Mouse (Mus musculus): ENCODE measurements at regions not wholly inside any gene's neighbourhood (a gene's known extent, or its start where the extent isn't known, plus 50 kb on each side); places are given as distances from the start of the nearest gene placed in this dataset.

DNA sequence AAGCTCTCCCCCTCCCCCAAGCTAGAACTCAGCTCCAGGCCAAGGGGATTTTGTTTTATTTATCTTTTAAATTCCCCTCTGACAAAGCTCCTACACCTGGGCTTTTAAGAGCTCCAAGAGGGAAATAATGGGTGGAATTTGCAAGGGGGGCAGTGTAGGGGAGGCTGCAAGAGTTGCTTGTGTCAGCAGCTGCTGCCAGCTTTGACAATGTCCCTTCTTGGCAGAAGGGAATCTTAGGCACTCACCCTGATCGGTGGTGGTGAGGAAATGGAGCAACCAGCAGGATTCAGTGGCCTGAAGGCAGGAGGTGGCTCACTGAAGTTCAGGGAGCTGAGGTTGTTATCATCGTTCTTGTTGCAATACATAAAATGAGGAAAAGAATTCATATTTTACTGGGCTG is 72.8 kb upstream of the Tnp1 start:
- Histone ChIP-seq H3K4me2 (ENCODE audit: low read length) (no peak overlapping the region), H3K27ac (no peak overlapping the region), H3K27me3 (ENCODE audit: insufficient read depth, low read length) (no peaks in the 10 kb centered on the region), H3K9me3 (replicated peaks; ENCODE audit: low read length) (no peaks in the 10 kb centered on the region), H3K4me3 (replicated peaks; ENCODE audit: low read depth, low read length) (no peak overlapping the region), H3K4me1 (replicated peaks; ENCODE audit: insufficient read depth, low read length) (no peaks in the 10 kb centered on the region), H3K36me3 (ENCODE audit: insufficient read depth, low read length) (no peaks in the 10 kb centered on the region), H3K9ac (ENCODE audit: low read depth, low read length) (no peak overlapping the region)
- TF ChIP-seq CTCF (IDR thresholded peaks at IDR 0.05; ENCODE audit: low read depth) = no peak
- no peak for DNase-seq (ENCODE audit: low spot score)
- 48% methylated on average over 2 of the region's 2 CpGs for WGBS
- ATAC-seq (replicated peaks; ENCODE audit: low FRiP score, low read depth) = no peak

- Histone ChIP-seq H3K4me2 (ENCODE audit: low read length) (no peak overlapping the region), H3K4me3 (replicated peaks; ENCODE audit: low read depth, low read length) (no peak overlapping the region), H3K27me3 (ENCODE audit: insufficient read depth, low read length) (no peaks in the 10 kb centered on the region), H3K27ac (no peak overlapping the region), H3K9me3 (replicated peaks; ENCODE audit: low read length) (no peaks in the 10 kb centered on the region), H3K9ac (ENCODE audit: low read depth, low read length) (no peak overlapping the region), H3K36me3 (ENCODE audit: insufficient read depth, low read length) (no peaks in the 10 kb centered on the region), H3K4me1 (replicated peaks; ENCODE audit: insufficient read depth, low read length) (no peaks in the 10 kb centered on the region)
- DNase-seq (ENCODE audit: low spot score) (no peak), ATAC-seq (replicated peaks; ENCODE audit: low FRiP score, low read depth) (no peak)
- WGBS = 36% methylated on average over 2 of the region's 2 CpGs
- no peak for TF ChIP-seq CTCF (IDR thresholded peaks at IDR 0.05; ENCODE audit: low read depth)
Observed at GRCm38 (mm10) chr1:73084946-73085345, 69.2 kb upstream of the Tnp1 start.

- Histone ChIP-seq H3K36me3 (ENCODE audit: insufficient read depth, low read length) (no peaks in the 10 kb centered on the region), H3K4me1 (replicated peaks; ENCODE audit: insufficient read depth, low read length) (no peaks in the 10 kb centered on the region), H3K4me2 (ENCODE audit: low read length) (no peak overlapping the region), H3K4me3 (replicated peaks; ENCODE audit: low read depth, low read length) (no peak overlapping the region), H3K9ac (ENCODE audit: low read depth, low read length) (no peak overlapping the region), H3K27ac (no peak overlapping the region), H3K9me3 (replicated peaks; ENCODE audit: low read length) (no peaks in the 10 kb centered on the region), H3K27me3 (ENCODE audit: insufficient read depth, low read length) (no peaks in the 10 kb centered on the region)
- no peak for DNase-seq (ENCODE audit: low spot score)
- WGBS = 86% methylated on average over 3 of the region's 3 CpGs
- no peak for TF ChIP-seq CTCF (IDR thresholded peaks at IDR 0.05; ENCODE audit: low read depth)
- ATAC-seq (replicated peaks; ENCODE audit: low FRiP score, low read depth) = no peak
Observed at GRCm38 (mm10) chr1:73083396-73083795, 67.7 kb upstream of the Tnp1 start.

- H3K4me3 ChIP-seq (replicated peaks; ENCODE audit: low read depth, low read length) = no peak overlapping the region
- no peaks in the 10 kb centered on the region for H3K9me3 ChIP-seq (replicated peaks; ENCODE audit: low read length)
- no peak overlapping the region for H3K4me2 ChIP-seq (ENCODE audit: low read length)
- H3K27ac ChIP-seq = no peak overlapping the region
- DNase-seq (ENCODE audit: low spot score) = no peak
- ATAC-seq (replicated peaks; ENCODE audit: low FRiP score, low read depth) = no peak
- no peaks in the 10 kb centered on the region for H3K27me3 ChIP-seq (ENCODE audit: insufficient read depth, low read length)
- no peaks in the 10 kb centered on the region for H3K4me1 ChIP-seq (replicated peaks; ENCODE audit: insufficient read depth, low read length)
- no peak for TF ChIP-seq CTCF (IDR thresholded peaks at IDR 0.05; ENCODE audit: low read depth)
- no peaks in the 10 kb centered on the region for H3K36me3 ChIP-seq (ENCODE audit: insufficient read depth, low read length)
- no peak overlapping the region for H3K9ac ChIP-seq (ENCODE audit: low read depth, low read length)
- WGBS = 72% methylated on average over 2 of the region's 2 CpGs
Observed at GRCm38 (mm10) chr1:73079518-73079917, 63.8 kb upstream of the Tnp1 start.

- Histone ChIP-seq H3K27me3 (ENCODE audit: insufficient read depth, low read length) (no peaks in the 10 kb centered on the region), H3K9me3 (replicated peaks; ENCODE audit: low read length) (no peaks in the 10 kb centered on the region), H3K36me3 (ENCODE audit: insufficient read depth, low read length) (no peaks in the 10 kb centered on the region), H3K4me1 (replicated peaks; ENCODE audit: insufficient read depth, low read length) (no peaks in the 10 kb centered on the region), H3K4me3 (replicated peaks; ENCODE audit: low read depth, low read length) (no peak overlapping the region), H3K9ac (ENCODE audit: low read depth, low read length) (no peak overlapping the region), H3K4me2 (ENCODE audit: low read length) (no peak overlapping the region), H3K27ac (no peak overlapping the region)
- DNase-seq (ENCODE audit: low spot score) (no peak), ATAC-seq (replicated peaks; ENCODE audit: low FRiP score, low read depth) (no peak)
- TF ChIP-seq CTCF (IDR thresholded peaks at IDR 0.05; ENCODE audit: low read depth) = no peak
- WGBS = 91% methylated on average over 4 of the region's 4 CpGs
Observed at GRCm38 (mm10) chr1:73077156-73077555, 61.4 kb upstream of the Tnp1 start.

DNA sequence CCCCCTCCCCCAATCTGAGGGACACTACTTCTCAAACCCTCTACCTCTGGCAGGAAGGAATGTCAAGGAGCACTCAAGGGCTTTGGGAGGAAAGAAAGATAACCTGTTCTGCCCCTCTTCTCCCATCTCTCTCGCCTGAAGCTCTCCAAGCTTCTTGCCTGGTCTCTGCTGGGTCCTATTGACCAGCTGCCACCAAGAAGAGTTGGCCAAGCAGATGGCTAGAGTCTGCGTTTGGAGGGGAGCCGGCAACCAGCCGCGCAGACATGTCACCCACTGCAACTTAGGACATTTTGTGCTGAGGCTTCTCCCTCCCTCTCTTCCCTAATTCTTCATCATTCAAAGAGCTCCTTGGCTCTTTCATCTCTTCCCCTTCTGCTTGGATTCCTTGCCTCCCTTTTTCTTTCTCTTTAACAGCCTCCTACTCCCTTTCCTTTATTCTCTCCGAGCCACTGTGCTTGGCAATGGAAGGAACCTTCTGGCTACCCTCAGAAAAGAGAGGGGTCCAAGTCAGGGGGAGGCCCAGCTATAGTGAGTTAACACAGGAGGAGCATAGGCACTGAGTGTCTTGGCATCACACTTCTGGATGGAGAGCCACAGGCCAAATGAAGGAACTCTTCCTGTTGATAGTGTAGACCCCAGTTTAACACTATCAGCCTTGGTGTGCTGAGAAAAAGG is 60.1 kb upstream of the Tnp1 start:
- DNase-seq (ENCODE audit: low spot score) (no peak), ATAC-seq (replicated peaks; ENCODE audit: low FRiP score, low read depth) (no peak)
- H3K4me3 ChIP-seq (replicated peaks; ENCODE audit: low read depth, low read length) = no peak overlapping the region
- H3K9ac ChIP-seq (ENCODE audit: low read depth, low read length) = no peak overlapping the region
- no peak overlapping the region for H3K27ac ChIP-seq
- H3K36me3 ChIP-seq (ENCODE audit: insufficient read depth, low read length) = no peaks in the 10 kb centered on the region
- WGBS = 89% methylated on average over 6 of the region's 6 CpGs
- H3K4me1 ChIP-seq (replicated peaks; ENCODE audit: insufficient read depth, low read length) = no peaks in the 10 kb centered on the region
- H3K9me3 ChIP-seq (replicated peaks; ENCODE audit: low read length) = no peaks in the 10 kb centered on the region
- H3K27me3 ChIP-seq (ENCODE audit: insufficient read depth, low read length) = no peaks in the 10 kb centered on the region
- TF ChIP-seq CTCF (IDR thresholded peaks at IDR 0.05; ENCODE audit: low read depth) = no peak
- H3K4me2 ChIP-seq (ENCODE audit: low read length) = no peak overlapping the region

DNA sequence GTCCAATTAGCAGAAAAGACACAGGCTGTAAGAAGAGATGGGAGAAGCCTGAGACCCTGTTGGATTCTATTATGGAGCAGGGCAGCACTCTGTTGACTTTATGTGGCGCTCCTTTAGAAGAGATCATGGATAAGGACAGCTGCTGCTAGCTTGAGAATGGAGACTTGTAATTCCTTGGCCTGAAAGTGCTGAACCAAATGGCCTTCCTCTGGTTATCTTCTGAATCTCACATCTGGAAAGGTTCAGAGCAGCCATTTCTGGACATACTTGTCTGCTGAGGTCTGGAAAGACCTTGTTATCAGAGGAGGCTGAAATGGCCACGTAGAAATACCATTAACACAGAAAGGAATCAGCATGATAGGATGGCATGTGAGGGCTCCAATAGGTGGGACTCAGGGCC is 59.5 kb upstream of the Tnp1 start:
- no peak for TF ChIP-seq CTCF (IDR thresholded peaks at IDR 0.05; ENCODE audit: low read depth)

More for the DNA sequence above, 59.5 kb upstream of the Tnp1 start:
- Histone ChIP-seq H3K27me3 (ENCODE audit: insufficient read depth, low read length) (no peaks in the 10 kb centered on the region), H3K4me1 (replicated peaks; ENCODE audit: insufficient read depth, low read length) (no peaks in the 10 kb centered on the region), H3K9me3 (replicated peaks; ENCODE audit: low read length) (no peaks in the 10 kb centered on the region), H3K27ac (no peak overlapping the region), H3K36me3 (ENCODE audit: insufficient read depth, low read length) (no peaks in the 10 kb centered on the region), H3K4me2 (ENCODE audit: low read length) (no peak overlapping the region), H3K9ac (ENCODE audit: low read depth, low read length) (no peak overlapping the region), H3K4me3 (replicated peaks; ENCODE audit: low read depth, low read length) (no peak overlapping the region)
- 75% methylated on average over 2 of the region's 2 CpGs for WGBS
- ATAC-seq (replicated peaks; ENCODE audit: low FRiP score, low read depth) = no peak
- no peak for DNase-seq (ENCODE audit: low spot score)
